Mouse (Mus musculus) heart, adult 2 months (tissue): ENCODE measurements around the gene Tff2.
A peak's percentile ranks its signal among the peaks of the same experiment; 100 is the strongest.

ENCODE experiments used
- CTCF ChIP-seq: fragments of 200-600 bp; IDR thresholded peaks from 2 replicates; pipeline ENCODE4 v1.8.1; 2022; ENCODE audit warnings: antibody characterized with exemption, mild to moderate bottlenecking, moderate library complexity
- POLR2A ChIP-seq: fragments of 200-500 bp; IDR thresholded peaks from 2 replicates; pipeline ENCODE4 v1.6.1; 2011; ENCODE audit warnings: mild to moderate bottlenecking, low read depth, low read length, control low read depth; ENCODE audit not compliant: insufficient read depth

DNA sequence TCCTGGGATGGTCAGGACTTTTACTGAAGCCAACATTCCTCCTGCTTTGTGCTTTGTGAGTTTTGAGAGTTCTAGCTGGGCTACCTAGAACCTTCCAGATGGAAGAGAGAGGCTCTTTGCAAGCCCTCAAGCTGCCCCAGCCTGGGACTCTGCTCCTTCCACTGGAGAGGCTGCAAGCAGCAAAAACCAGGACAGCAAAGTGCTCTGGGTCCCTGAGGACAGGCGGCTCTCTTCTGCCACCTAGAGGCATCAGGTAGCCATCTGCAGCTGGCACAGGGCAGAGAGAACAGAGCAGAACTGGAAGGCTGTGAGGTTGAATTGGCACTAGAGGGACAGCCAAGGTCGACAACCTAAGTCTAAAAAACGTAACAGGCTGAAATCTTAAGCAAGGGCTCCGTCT, 43.3 kb upstream of the Tff2 start:
- TF ChIP-seq POLR2A (no peak), CTCF (peak; percentile 97)
